Mouse (Mus musculus) E14TG2a.4 (cell line): ENCODE data around the gene Apba2.

Source experiments
- CTCF ChIP-seq: conservative IDR thresholded peaks from 2 replicates; pipeline ENCODE4 v1.5.1; 2014; ENCODE audit warnings: low read length
- NANOG ChIP-seq: IDR thresholded peaks from 2 replicates; pipeline ENCODE4 v1.6.1; 2014; ENCODE audit warnings: borderline replicate concordance, low read length, mixed read lengths

GRCm38 (mm10) chr7:64633182-64633581 is 131.7 kb downstream of the Apba2 start:
- no peak for TF ChIP-seq CTCF
- TF ChIP-seq NANOG = no peak
